Mouse (Mus musculus) intestine, embryonic 14.5 days (tissue): ENCODE measurements around the gene Zfp423. TPM values are rescaled to one million over a fixed set of nuclear protein-coding genes. Genes with fewer than 3 reads are reported as not detected.

Experiments
- ATAC-seq: fragments of 200-750 bp; cut with Nextera tagmentation; replicated peaks from 2 replicates; pipeline ENCODE4 v1.8.0; 2017; ENCODE audit warnings: low read depth, moderate number of reproducible peaks, moderate TSS enrichment, moderate library complexity; ENCODE audit not compliant: low FRiP score, low TSS enrichment
- DNase-seq: peaks from one replicate; pipeline ENCODE4 v3.0.0-alpha.2; 2018; ENCODE audit warnings: low spot score
- H3K27ac ChIP-seq: fragments of 300-500 bp; sonication (generic); 2 replicates; pipeline ENCODE4 v1.5.1; 2014; ENCODE audit warnings: low read depth, mild to moderate bottlenecking, control low read depth
- H3K27me3 ChIP-seq: fragments of 300-500 bp; sonication (generic); replicated peaks from 2 replicates; pipeline ENCODE4 v1.6.1; 2014; ENCODE audit warnings: low read length, control low read depth; ENCODE audit not compliant: control insufficient read depth, insufficient read depth
- H3K36me3 ChIP-seq: fragments of 300-500 bp; sonication (generic); 2 replicates; pipeline ENCODE4 v1.6.1; 2014; ENCODE audit warnings: low read length, control low read depth; ENCODE audit not compliant: control insufficient read depth, insufficient read depth
- H3K4me1 ChIP-seq: fragments of 300-500 bp; sonication (generic); replicated peaks from 2 replicates; pipeline ENCODE4 v1.6.1; 2014; ENCODE audit warnings: low read length, control low read depth, mixed read lengths; ENCODE audit not compliant: control insufficient read depth, insufficient read depth
- H3K4me2 ChIP-seq: fragments of 300-500 bp; sonication (generic); 2 replicates; pipeline ENCODE4 v1.6.1; 2014; ENCODE audit warnings: low read length
- H3K4me3 ChIP-seq: fragments of 300-500 bp; sonication (generic); 2 replicates; pipeline ENCODE4 v1.5.1; 2014; ENCODE audit warnings: low read depth, low read length, control low read depth, mixed read lengths
- H3K9ac ChIP-seq: fragments of 300-500 bp; sonication (generic); 2 replicates; pipeline ENCODE4 v1.6.1; 2014; ENCODE audit warnings: mild to moderate bottlenecking, low read length
- H3K9me3 ChIP-seq: fragments of 300-500 bp; sonication (generic); 2 replicates; pipeline ENCODE4 v1.6.1; 2016; ENCODE audit warnings: low read length, control low read depth; ENCODE audit not compliant: control insufficient read depth
- WGBS: fragments of 180-500 bp; shearing (Covaris S2); extraction: QIAGEN DNeasy Blood & Tissue Kit; methylation state at CpG from one replicate; pipeline ENCODE4 v1.1.7; 2014; 5-methylcytosine and 5-hydroxymethylcytosine counted together
- polyA plus RNA-seq: library from polyadenylated mRNA; unstranded; fragments of >200 nt; fragmentation: Nextera tagmentation; extraction: Ambion mirVana; gene quantifications from 2 replicates; pipeline ENCODE4 v1.2.1, GENCODE M21; 2014

The Zfp423 gene
- polyA plus RNA-seq, 1 experiment from 2014 or later = 10.5 TPM

- no peak overlapping the region for H3K4me2 ChIP-seq
- no peak overlapping the region for H3K27ac ChIP-seq
- H3K36me3 ChIP-seq = no peaks in the 10 kb centered on the region
- H3K27me3 ChIP-seq = no peaks in the 10 kb centered on the region
- peaks cover 10% of the 10 kb centered on the region; the same call in 1 of the 2 replicates for H3K4me1 ChIP-seq
- ATAC-seq (no peak), DNase-seq (no peak)
- H3K9me3 ChIP-seq = no peaks in the 10 kb centered on the region
- no peak overlapping the region for H3K9ac ChIP-seq
- 81% methylated on average over 4 of the region's 4 CpGs for WGBS
- no peak overlapping the region for H3K4me3 ChIP-seq
Measured at GRCm38 (mm10) chr8:87701583-87701982, 257.8 kb downstream of the Zfp423 start.

DNA sequence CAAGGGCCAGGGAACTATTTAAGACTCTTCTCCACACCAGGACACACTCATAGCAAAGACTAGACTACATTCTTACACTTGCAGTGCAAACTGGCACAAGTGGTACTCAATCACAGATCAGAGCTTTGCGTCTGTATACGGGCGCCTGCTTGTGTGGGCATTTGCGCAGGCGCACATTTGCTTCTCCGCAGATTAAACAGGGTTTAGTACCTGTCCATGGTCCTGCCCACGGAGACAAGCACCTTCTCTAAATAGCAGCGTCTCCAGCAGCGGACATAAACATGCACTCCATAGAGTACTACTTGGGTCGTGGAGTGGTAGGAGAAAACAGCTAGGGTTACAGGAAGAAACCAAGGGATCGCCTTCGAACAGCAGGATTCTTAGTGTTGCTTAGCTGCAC is 259.1 kb downstream of the Zfp423 start:
- H3K36me3 ChIP-seq = no peaks in the 10 kb centered on the region
- 28% methylated on average over 12 of the region's 12 CpGs for WGBS
- H3K27me3 ChIP-seq = no peaks in the 10 kb centered on the region
- no peaks in the 10 kb centered on the region for H3K9me3 ChIP-seq
- no peak overlapping the region for H3K4me2 ChIP-seq
- H3K4me1 ChIP-seq = peaks cover 10% of the 10 kb centered on the region; the same call in 1 of the 2 replicates
- peak; percentile 84 for DNase-seq
- no peak for ATAC-seq
- H3K4me3 ChIP-seq = no peak overlapping the region
- H3K27ac ChIP-seq = no peak overlapping the region
- H3K9ac ChIP-seq = no peak overlapping the region

- 0 out of 2 replicates have a peak, but pooled peaks cover 4% of the 10 kb centered on the region for H3K4me1 ChIP-seq
- no peak overlapping the region for H3K27ac ChIP-seq
- no peak overlapping the region for H3K4me2 ChIP-seq
- ATAC-seq (no peak), DNase-seq (no peak)
- no peaks in the 10 kb centered on the region for H3K9me3 ChIP-seq
- no peak overlapping the region for H3K4me3 ChIP-seq
- H3K36me3 ChIP-seq = no peaks in the 10 kb centered on the region
- no peak overlapping the region for H3K9ac ChIP-seq
- WGBS = 69% methylated on average over 9 of the region's 9 CpGs
- H3K27me3 ChIP-seq = no peaks in the 10 kb centered on the region
Measured at GRCm38 (mm10) chr8:87697127-87697526, 262.3 kb downstream of the Zfp423 start.

- Histone ChIP-seq H3K27me3 (no peaks in the 10 kb centered on the region), H3K36me3 (no peaks in the 10 kb centered on the region), H3K27ac (no peak overlapping the region), H3K4me2 (no peak overlapping the region), H3K9me3 (no peaks in the 10 kb centered on the region), H3K9ac (no peak overlapping the region), H3K4me3 (no peak overlapping the region), H3K4me1 (peaks cover 16% of the 10 kb centered on the region)
- ATAC-seq (no peak), DNase-seq (no peak)
- 68% methylated on average over 4 of the region's 4 CpGs for WGBS
Measured at GRCm38 (mm10) chr8:87693741-87694140, 265.7 kb downstream of the Zfp423 start.

- Histone ChIP-seq H3K4me1 (peaks cover 16% of the 10 kb centered on the region), H3K4me3 (no peak overlapping the region), H3K27ac (no peak overlapping the region), H3K27me3 (no peaks in the 10 kb centered on the region), H3K4me2 (peak overlapping the region; percentile 41), H3K9ac (no peak overlapping the region), H3K36me3 (no peaks in the 10 kb centered on the region), H3K9me3 (no peaks in the 10 kb centered on the region)
- DNase-seq (peak; percentile 66), ATAC-seq (0 out of 2 replicates have a peak, but pooled peaks have one; percentile 7)
- 16% methylated on average over 28 of the region's 28 CpGs for WGBS
Measured at GRCm38 (mm10) chr8:87690100-87691095, 269.0 kb downstream of the Zfp423 start.

- no peak for ATAC-seq
- Histone ChIP-seq H3K27me3 (no peaks in the 10 kb centered on the region), H3K9ac (no peak overlapping the region), H3K9me3 (no peaks in the 10 kb centered on the region), H3K4me1 (peaks cover 16% of the 10 kb centered on the region), H3K27ac (no peak overlapping the region), H3K4me3 (no peak overlapping the region), H3K4me2 (no peak overlapping the region), H3K36me3 (no peaks in the 10 kb centered on the region)
- 85% methylated on average over 6 of the region's 6 CpGs for WGBS
- DNase-seq = no peak
Measured at GRCm38 (mm10) chr8:87689192-87689591, 270.2 kb downstream of the Zfp423 start.

GRCm38 (mm10) chr8:87688348-87688747 is 271.0 kb downstream of the Zfp423 start:
- H3K9ac ChIP-seq = no peak overlapping the region
- H3K36me3 ChIP-seq = no peaks in the 10 kb centered on the region
- no peak overlapping the region for H3K4me3 ChIP-seq
- H3K9me3 ChIP-seq = no peaks in the 10 kb centered on the region
- no peak overlapping the region for H3K27ac ChIP-seq
- 60% methylated on average over 4 of the region's 4 CpGs for WGBS
- no peak overlapping the region for H3K4me2 ChIP-seq
- ATAC-seq = no peak
- no peaks in the 10 kb centered on the region for H3K27me3 ChIP-seq
- no peak for DNase-seq
- peaks cover 16% of the 10 kb centered on the region for H3K4me1 ChIP-seq

- Histone ChIP-seq H3K9ac (no peak overlapping the region), H3K4me1 (peaks cover 16% of the 10 kb centered on the region), H3K9me3 (no peaks in the 10 kb centered on the region), H3K36me3 (no peaks in the 10 kb centered on the region), H3K27me3 (no peaks in the 10 kb centered on the region), H3K27ac (no peak overlapping the region), H3K4me2 (no peak overlapping the region), H3K4me3 (no peak overlapping the region)
- DNase-seq = no peak
- ATAC-seq = no peak
- WGBS = 70% methylated on average over 10 of the region's 10 CpGs
Measured at GRCm38 (mm10) chr8:87686986-87687698, 272.3 kb downstream of the Zfp423 start.
